Mouse (Mus musculus): ENCODE measurements around the gene Ptpre.

DNA sequence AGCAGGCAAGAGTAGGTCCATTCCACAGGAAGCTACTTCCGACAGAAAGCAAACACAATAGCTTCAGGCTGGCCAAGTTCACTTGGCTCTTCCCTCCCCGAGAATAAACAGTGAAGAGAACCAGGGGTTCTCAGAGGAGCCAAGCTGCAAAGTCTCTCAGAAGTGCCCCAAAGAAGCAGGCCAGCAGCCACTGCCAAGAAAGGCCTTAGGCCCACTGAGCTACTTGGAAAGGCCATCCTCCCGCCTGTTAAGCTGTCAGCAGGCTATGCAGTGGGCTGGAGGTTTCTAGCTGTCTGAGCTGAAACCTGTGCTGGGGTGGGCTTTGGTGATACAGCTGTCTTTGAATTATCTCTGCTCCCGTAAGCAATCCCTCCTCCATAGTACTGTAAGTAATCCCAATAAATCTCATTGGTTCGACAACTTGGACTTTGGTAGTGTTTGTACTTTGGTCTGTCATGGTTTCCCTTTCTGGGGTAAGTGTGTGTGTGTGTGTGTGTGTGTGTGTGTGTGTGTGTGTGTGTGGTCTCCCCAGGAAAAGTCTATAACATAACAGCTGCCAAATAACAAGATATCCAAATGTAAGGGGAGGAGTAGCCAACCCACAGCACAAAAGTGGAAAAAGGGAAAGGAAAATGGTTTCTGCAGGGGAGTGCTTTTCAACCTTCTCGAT, 186.5 kb downstream of the Ptpre start:
- no peak for TF ChIP-seq CTCF (IDR thresholded peaks at IDR 0.05; ENCODE audit: low read depth, low read length)
- TF ChIP-seq TAL1 (conservative IDR thresholded peaks at IDR 0.05; ENCODE audit: low read depth, low read length) = no peak
- no peak for TF ChIP-seq GATA1 (IDR thresholded peaks at IDR 0.05; ENCODE audit: borderline replicate concordance, low read length)
- no peak for TF ChIP-seq GATA2 (IDR thresholded peaks at IDR 0.05; ENCODE audit: borderline replicate concordance, low read depth, low read length)
